Mouse (Mus musculus) limb, embryonic 15.5 days (tissue): Measurements from ENCODE around the gene Gm45717. TPM values are rescaled to one million over a fixed set of nuclear protein-coding genes. Genes with fewer than 3 reads are reported as not detected.
A peak's percentile ranks its signal among the peaks of the same experiment; 100 is the strongest.

Source experiments
- ATAC-seq: fragments of 200-750 bp; cut with Nextera tagmentation; 2 replicates; pipeline ENCODE4 v1.8.0; 2017; ENCODE audit warnings: low read depth, moderate TSS enrichment; ENCODE audit not compliant: insufficient number of reproducible peaks, low FRiP score, low TSS enrichment
- H3K27ac ChIP-seq: fragments of 300-500 bp; sonication (generic); 2 replicates; pipeline ENCODE4 v1.5.1; 2015; ENCODE audit warnings: moderate library complexity, mild to moderate bottlenecking, inconsistent platforms
- H3K27me3 ChIP-seq: fragments of 300-500 bp; sonication (generic); 2 replicates; pipeline ENCODE4 v1.6.1; 2015; ENCODE audit warnings: inconsistent platforms
- H3K36me3 ChIP-seq: fragments of 300-500 bp; sonication (generic); 2 replicates; pipeline ENCODE4 v1.6.1; 2015; ENCODE audit warnings: inconsistent platforms
- H3K4me1 ChIP-seq: fragments of 300-500 bp; sonication (generic); 2 replicates; pipeline ENCODE4 v1.6.1; 2015; ENCODE audit warnings: inconsistent platforms
- H3K4me2 ChIP-seq: fragments of 300-500 bp; sonication (generic); 2 replicates; pipeline ENCODE4 v1.6.1; 2015; ENCODE audit warnings: mild to moderate bottlenecking, inconsistent platforms
- H3K4me3 ChIP-seq: fragments of 300-500 bp; sonication (generic); 2 replicates; pipeline ENCODE4 v1.5.1; 2015; ENCODE audit warnings: mild to moderate bottlenecking, inconsistent platforms
- H3K9ac ChIP-seq: fragments of 300-500 bp; sonication (generic); 2 replicates; pipeline ENCODE4 v1.6.1; 2015; ENCODE audit warnings: inconsistent platforms
- H3K9me3 ChIP-seq: fragments of 300-500 bp; sonication (generic); 2 replicates; pipeline ENCODE4 v1.6.1; 2016; ENCODE audit warnings: inconsistent platforms
- WGBS: fragments of 180-500 bp; shearing (Covaris S2); methylation state at CpG from one replicate; pipeline ENCODE4 v1.1.7; 2015; 5-methylcytosine and 5-hydroxymethylcytosine counted together
- polyA plus RNA-seq: library from polyadenylated mRNA; unstranded; fragments of >200 nt; fragmentation: Nextera tagmentation; extraction: Ambion mirVana; gene quantifications from 2 replicates; pipeline ENCODE4 v1.2.1, GENCODE M21; 2015

Gene Gm45717
- polyA plus RNA-seq, 1 experiment from 2014 or later: 0.47 TPM

GRCm38 (mm10) chr7:140912293-140912692, 43.4 kb downstream of the Gm45717 start:
- Histone ChIP-seq H3K27me3 (no peaks in the 10 kb centered on the region), H3K4me2 (no peak overlapping the region), H3K4me3 (no peak overlapping the region), H3K9ac (no peak overlapping the region), H3K27ac (no peak overlapping the region), H3K36me3 (no peaks in the 10 kb centered on the region), H3K4me1 (peaks cover 10% of the 10 kb centered on the region), H3K9me3 (no peaks in the 10 kb centered on the region)
- WGBS: 63% methylated on average over 3 of the region's 3 CpGs
- no peak for ATAC-seq

- Histone ChIP-seq H3K27ac (no peak overlapping the region), H3K4me3 (peak overlapping the region; percentile 40), H3K9ac (no peak overlapping the region), H3K36me3 (no peaks in the 10 kb centered on the region), H3K4me1 (peaks cover 10% of the 10 kb centered on the region), H3K4me2 (peak overlapping the region; percentile 89), H3K27me3 (no peaks in the 10 kb centered on the region), H3K9me3 (no peaks in the 10 kb centered on the region)
- WGBS: under 1% methylated on average over 19 of the region's 19 CpGs
- ATAC-seq: no peak; the same call in 1 of the 2 replicates
Observed at GRCm38 (mm10) chr7:140908634-140909107, 47.1 kb downstream of the Gm45717 start.

- Histone ChIP-seq H3K36me3 (no peaks in the 10 kb centered on the region), H3K4me2 (no peak overlapping the region), H3K4me3 (no peak overlapping the region), H3K4me1 (peaks cover 12% of the 10 kb centered on the region), H3K9ac (no peak overlapping the region), H3K9me3 (no peaks in the 10 kb centered on the region), H3K27ac (no peak overlapping the region), H3K27me3 (no peaks in the 10 kb centered on the region)
- 40% methylated on average over 7 of the region's 7 CpGs for WGBS
- no peak for ATAC-seq
Observed at GRCm38 (mm10) chr7:140908181-140908580, 47.6 kb downstream of the Gm45717 start.

GRCm38 (mm10) chr7:140907697-140908096, 48.0 kb downstream of the Gm45717 start:
- Histone ChIP-seq H3K4me3 (no peak overlapping the region), H3K9ac (no peak overlapping the region), H3K27me3 (no peaks in the 10 kb centered on the region), H3K4me2 (no peak overlapping the region), H3K4me1 (peaks cover 17% of the 10 kb centered on the region), H3K9me3 (no peaks in the 10 kb centered on the region), H3K36me3 (no peaks in the 10 kb centered on the region), H3K27ac (no peak overlapping the region)
- WGBS: 83% methylated on average over 7 of the region's 7 CpGs
- no peak for ATAC-seq

DNA sequence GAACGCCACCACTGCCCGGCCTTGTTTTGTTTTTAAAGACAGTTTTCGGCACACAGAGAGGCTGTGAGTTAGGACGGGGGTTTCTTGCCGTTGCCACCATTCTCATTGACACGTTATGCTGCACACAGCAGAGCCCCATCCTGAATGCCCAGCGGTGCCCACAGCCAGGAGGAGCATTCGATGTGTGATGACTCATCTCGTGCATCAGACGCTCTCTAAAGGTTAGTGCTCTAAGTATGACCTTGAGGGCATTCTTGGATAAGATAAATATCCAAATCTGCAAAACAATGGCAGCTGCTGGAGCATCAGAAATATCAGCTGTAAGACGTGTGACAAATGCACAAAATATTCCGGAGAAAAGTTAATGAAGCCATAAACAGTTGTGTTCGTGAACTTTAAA, 48.6 kb downstream of the Gm45717 start:
- Histone ChIP-seq H3K4me3 (no peak overlapping the region), H3K36me3 (no peaks in the 10 kb centered on the region), H3K27me3 (no peaks in the 10 kb centered on the region), H3K4me1 (peaks cover 17% of the 10 kb centered on the region), H3K9me3 (no peaks in the 10 kb centered on the region), H3K27ac (no peak overlapping the region), H3K9ac (no peak overlapping the region), H3K4me2 (no peak overlapping the region)
- WGBS: 83% methylated on average over 13 of the region's 13 CpGs
- no peak for ATAC-seq

GRCm38 (mm10) chr7:140905642-140906081, 50.1 kb downstream of the Gm45717 start:
- WGBS: 70% methylated on average over 2 of the region's 2 CpGs
- Histone ChIP-seq H3K4me3 (no peak overlapping the region), H3K9me3 (no peaks in the 10 kb centered on the region), H3K9ac (no peak overlapping the region), H3K4me2 (no peak overlapping the region), H3K4me1 (peaks cover 17% of the 10 kb centered on the region), H3K36me3 (no peaks in the 10 kb centered on the region), H3K27me3 (no peaks in the 10 kb centered on the region), H3K27ac (no peak overlapping the region)
- no peak for ATAC-seq

DNA sequence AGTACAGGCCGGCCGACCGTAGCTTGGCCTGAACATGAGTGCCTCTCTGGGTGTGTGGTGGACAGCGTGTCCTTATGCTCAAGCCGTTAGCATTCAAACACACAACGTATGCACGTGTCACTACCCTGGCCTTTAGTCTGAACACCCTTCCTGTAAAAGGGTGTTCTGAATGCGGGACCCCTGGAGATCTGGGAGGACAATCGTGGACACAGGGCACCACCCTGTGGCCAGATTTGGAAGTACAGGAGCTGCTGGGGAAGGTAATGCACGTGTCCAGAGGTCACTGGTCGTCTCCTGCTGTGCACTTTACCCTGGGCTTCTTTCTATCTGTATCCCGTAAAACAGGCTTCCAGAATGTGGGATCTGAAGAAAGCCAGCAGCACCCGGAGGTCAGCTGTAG, 52.5 kb downstream of the Gm45717 start:
- no peak overlapping the region for H3K27ac ChIP-seq
- 19% methylated on average over 13 of the region's 13 CpGs for WGBS
- H3K9me3 ChIP-seq: no peaks in the 10 kb centered on the region
- ATAC-seq: no peak
- H3K36me3 ChIP-seq: peaks cover 18% of the 10 kb centered on the region
- no peak overlapping the region for H3K4me3 ChIP-seq
- no peak overlapping the region for H3K4me2 ChIP-seq
- no peak overlapping the region for H3K9ac ChIP-seq
- peaks cover 9% of the 10 kb centered on the region; the same call in 1 of the 2 replicates for H3K4me1 ChIP-seq
- H3K27me3 ChIP-seq: no peaks in the 10 kb centered on the region

DNA sequence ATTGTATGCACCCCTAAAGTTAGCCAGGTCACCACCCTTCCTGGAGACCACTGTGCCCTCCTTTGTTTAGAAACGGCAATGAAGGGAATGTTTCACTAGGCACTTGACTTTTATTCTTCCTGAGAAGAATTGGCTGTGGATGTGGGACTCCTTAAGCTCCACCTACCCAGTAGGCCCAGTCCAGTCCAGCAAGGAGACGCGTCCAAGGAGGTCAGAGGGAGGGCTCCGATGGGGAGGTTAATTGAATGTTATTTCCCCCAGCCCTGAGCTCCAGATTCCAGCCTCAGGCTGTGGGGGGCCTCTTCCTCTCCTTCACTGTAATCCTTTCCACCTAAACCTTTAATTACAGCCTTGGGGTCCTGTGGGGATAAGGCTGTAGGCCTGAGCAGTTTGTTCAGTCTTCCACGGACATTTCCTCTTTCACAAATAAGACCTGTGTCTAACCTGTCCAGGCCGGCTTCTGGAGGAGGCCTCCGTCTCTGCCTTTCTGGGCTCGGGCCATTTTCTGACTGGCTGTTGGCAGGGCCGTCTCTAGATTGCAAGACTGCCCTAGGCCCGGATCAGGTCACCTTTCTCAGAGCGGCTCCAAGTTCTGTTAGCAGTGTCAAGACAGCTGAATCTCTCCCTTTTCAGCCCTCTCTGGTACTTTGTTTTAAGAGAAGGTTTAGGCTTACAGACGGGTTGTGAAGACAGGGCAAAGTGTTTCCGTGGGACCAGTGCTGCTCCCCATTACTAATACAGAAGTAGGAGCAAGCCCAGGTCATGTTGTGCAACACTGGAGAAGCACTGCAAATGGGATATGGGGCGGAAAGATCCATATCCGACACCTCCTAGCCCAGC, 53.5 kb downstream of the Gm45717 start:
- no peak overlapping the region for H3K4me2 ChIP-seq

GRCm38 (mm10) chr7:140900220-140900619, 55.5 kb downstream of the Gm45717 start, which contains the start of gene Cox8b:
Gene Cox8b (minus strand): TSS chr7:140900446.
- no peak within 1 kb of the TSS for H3K4me2 ChIP-seq
- H3K4me3 ChIP-seq: no peak within 1 kb of the TSS
- H3K36me3 ChIP-seq: peaks cover 40% of the 10 kb centered on the region
- H3K27ac ChIP-seq: peak within 1 kb of the TSS; percentile 8; the same call in 1 of the 2 replicates
- 0 out of 2 replicates have a peak, but pooled peaks cover 7% of the 10 kb centered on the region for H3K4me1 ChIP-seq
- H3K9me3 ChIP-seq: no peaks in the 10 kb centered on the region
- no peaks in the 10 kb centered on the region for H3K27me3 ChIP-seq
- WGBS: 68% methylated on average over 10 of the region's 10 CpGs
- no peak for ATAC-seq
- H3K9ac ChIP-seq: no peak within 1 kb of the TSS

More for the DNA sequence above, 53.5 kb downstream of the Gm45717 start:
- H3K4me1 ChIP-seq: 0 out of 2 replicates have a peak, but pooled peaks cover 7% of the 10 kb centered on the region
- no peak overlapping the region for H3K4me3 ChIP-seq
- peaks cover 27% of the 10 kb centered on the region for H3K36me3 ChIP-seq
- WGBS: 58% methylated on average over 15 of the region's 15 CpGs
- H3K27ac ChIP-seq: no peak overlapping the region
- 0 out of 2 replicates have a peak overlapping the region, but pooled peaks have one; percentile 4 for H3K9ac ChIP-seq
- no peak for ATAC-seq
- no peaks in the 10 kb centered on the region for H3K27me3 ChIP-seq
- H3K9me3 ChIP-seq: no peaks in the 10 kb centered on the region

Other genes starting within 250 kb of the Gm45717 start
- gene Cyp2e1, start 192.2 kb downstream of the Gm45717 start, polyA plus RNA-seq: not detected in 2 replicates
- gene Syce1, start 168.1 kb downstream of the Gm45717 start, polyA plus RNA-seq: 0.11 and 0.13 TPM in 2 replicates
- gene Zfp941, start 133.8 kb downstream of the Gm45717 start, polyA plus RNA-seq: 0.67 and 1.00 TPM in 2 replicates
- 38.4 and 59.3 TPM in 2 replicates for gene Urah, start 120.9 kb downstream of the Gm45717 start, polyA plus RNA-seq
- gene Scgb1c1, start 110.4 kb downstream of the Gm45717 start, polyA plus RNA-seq: not detected in 2 replicates
- not detected in 2 replicates for gene Odf3, start 108.1 kb downstream of the Gm45717 start, polyA plus RNA-seq
- not detected in 2 replicates for gene Gm45785, start 99.6 kb downstream of the Gm45717 start, polyA plus RNA-seq
- gene Ric8a, start 99.0 kb downstream of the Gm45717 start, polyA plus RNA-seq: 85.7 and 90.6 TPM in 2 replicates
- gene Bet1l, start 98.4 kb downstream of the Gm45717 start, polyA plus RNA-seq: 70.7 and 71.6 TPM in 2 replicates
- gene Psmd13, start 74.0 kb downstream of the Gm45717 start, polyA plus RNA-seq: 201 and 214 TPM in 2 replicates
- 22.7 and 25.6 TPM in 2 replicates for gene Sirt3, start 73.6 kb downstream of the Gm45717 start, polyA plus RNA-seq
- 19.6 and 58.3 TPM in 2 replicates for gene Cox8b, start 55.5 kb downstream of the Gm45717 start, polyA plus RNA-seq
- 0.28 and 0.45 TPM in 2 replicates for gene Nlrp6, start 35.0 kb downstream of the Gm45717 start, polyA plus RNA-seq
- 23.1 and 24.9 TPM in 2 replicates for gene Pgghg, start 14.5 kb downstream of the Gm45717 start, polyA plus RNA-seq
- 46.1 and 62.9 TPM in 2 replicates for gene Ifitm5, start 5.6 kb downstream of the Gm45717 start, polyA plus RNA-seq
- 1,488 and 1,547 TPM in 2 replicates for gene Ifitm2, start 50 bp upstream of the Gm45717 start, polyA plus RNA-seq
- 71.7 and 74.6 TPM in 2 replicates for gene Ifitm1, start 11.3 kb upstream of the Gm45717 start, polyA plus RNA-seq
- gene Ifitm3, start 54.8 kb upstream of the Gm45717 start, polyA plus RNA-seq: 217 and 218 TPM in 2 replicates
- 1.0 and 1.3 TPM in 2 replicates for gene Ifitm6, start 62.0 kb upstream of the Gm45717 start, polyA plus RNA-seq
- gene Gm17387, start 73.2 kb upstream of the Gm45717 start, polyA plus RNA-seq: not detected in 2 replicates
- gene B4galnt4, start 105.2 kb upstream of the Gm45717 start, polyA plus RNA-seq: 9.9 and 12.1 TPM in 2 replicates
- gene Pkp3, start 122.3 kb upstream of the Gm45717 start, polyA plus RNA-seq: 150 and 151 TPM in 2 replicates
- gene Sigirr, start 144.6 kb upstream of the Gm45717 start, polyA plus RNA-seq: 3.3 and 3.8 TPM in 2 replicates
- gene Ano9, start 161.9 kb upstream of the Gm45717 start, polyA plus RNA-seq: 23.4 and 24.1 TPM in 2 replicates
- 69.4 and 70.0 TPM in 2 replicates for gene Ptdss2, start 166.4 kb upstream of the Gm45717 start, polyA plus RNA-seq
- gene Rnh1, start 216.9 kb upstream of the Gm45717 start, polyA plus RNA-seq: 279 and 294 TPM in 2 replicates
- 164 and 165 TPM in 2 replicates for gene Hras, start 238.1 kb upstream of the Gm45717 start, polyA plus RNA-seq
- gene Lrrc56, start 238.2 kb upstream of the Gm45717 start, polyA plus RNA-seq: 8.0 and 9.0 TPM in 2 replicates